Mouse (Mus musculus) kidney, adult 2 months (tissue): ENCODE measurements at regions not wholly inside any gene's neighbourhood (a gene's known extent, or its start where the extent isn't known, plus 50 kb on each side); places are given as distances from the start of the nearest gene placed in this dataset.

Experiments
- DNase-seq: peaks from one replicate; pipeline ENCODE4 v3.0.0; 2021
- H3K27ac ChIP-seq: fragments of 200-500 bp; 2 replicates; pipeline ENCODE4 v1.5.1; 2012; ENCODE audit warnings: low read depth, low read length, control low read depth, inconsistent platforms; ENCODE audit not compliant: insufficient read depth
- H3K27me3 ChIP-seq: fragments of 200-500 bp; replicated peaks from 2 replicates; pipeline ENCODE4 v1.6.1; 2012; ENCODE audit warnings: mild to moderate bottlenecking, moderate library complexity, low read length, inconsistent platforms; ENCODE audit not compliant: control insufficient read depth, insufficient read depth
- H3K36me3 ChIP-seq: fragments of 200-500 bp; 2 replicates; pipeline ENCODE4 v1.6.1; 2012; ENCODE audit warnings: mild to moderate bottlenecking, moderate library complexity, low read length, inconsistent platforms; ENCODE audit not compliant: control insufficient read depth, insufficient read depth
- H3K4me1 ChIP-seq: fragments of 200-500 bp; 2 replicates; pipeline ENCODE4 v1.6.1; 2011; ENCODE audit warnings: low read length; ENCODE audit not compliant: control insufficient read depth, insufficient read depth
- H3K4me3 ChIP-seq: fragments of 200-500 bp; 2 replicates; pipeline ENCODE4 v1.5.1; 2011; ENCODE audit warnings: mild to moderate bottlenecking, low read depth, low read length, control low read depth; ENCODE audit not compliant: insufficient read depth
- CTCF ChIP-seq: fragments of 200-500 bp; conservative IDR thresholded peaks from 2 replicates; pipeline ENCODE4 v1.5.1; 2011; ENCODE audit warnings: low read depth, mild to moderate bottlenecking, control low read depth, low read length, moderate library complexity, mixed read lengths; ENCODE audit not compliant: insufficient read depth, insufficient read length
- POLR2A ChIP-seq: fragments of 200-500 bp; IDR thresholded peaks from one replicate; pipeline ENCODE4 v1.6.1; 2011; ENCODE audit warnings: low read depth, low read length, control low read depth
- WGBS: fragments of 180-500 bp; shearing (Covaris S2); methylation state at CpG from one replicate; pipeline ENCODE4 v1.1.7; 2018; 5-methylcytosine and 5-hydroxymethylcytosine counted together

DNA sequence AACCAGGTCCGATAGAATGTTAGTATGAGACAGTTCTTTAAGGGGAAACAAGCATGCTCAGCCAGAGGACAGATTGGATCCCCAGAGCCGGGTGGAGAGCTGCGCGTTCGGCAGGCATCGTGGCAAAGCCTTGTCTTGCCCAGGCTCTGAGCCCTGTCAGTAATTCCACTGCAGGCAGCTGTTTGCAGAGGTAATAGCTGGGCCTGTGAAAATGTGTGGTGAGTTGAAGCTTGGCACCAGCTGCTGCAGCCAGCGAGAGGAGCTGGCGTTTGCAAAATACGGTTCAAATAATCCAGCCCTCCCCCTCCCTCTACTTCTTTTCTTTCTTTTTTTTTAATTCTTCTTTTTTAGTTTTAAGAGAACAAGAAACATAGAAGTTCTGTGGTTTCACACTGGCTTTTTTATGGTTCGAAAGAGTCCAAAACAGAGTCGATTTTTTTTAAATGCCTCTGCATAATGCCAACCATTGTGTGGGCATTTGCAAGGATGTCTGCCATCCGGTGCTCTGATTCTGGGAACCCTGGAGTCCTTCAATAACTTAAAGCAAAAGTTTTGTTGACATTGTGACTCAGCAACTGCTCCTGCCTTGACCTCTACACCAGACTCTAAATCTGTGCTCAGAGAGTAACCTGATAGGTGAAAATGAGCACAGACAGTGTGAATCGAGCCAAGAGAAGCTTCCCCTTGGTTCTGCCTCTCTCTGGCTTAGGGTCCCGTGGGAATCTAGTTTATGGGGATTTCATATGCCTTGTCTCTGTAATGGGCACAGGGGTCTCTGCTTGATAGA is 190.7 kb downstream of the Bcl11b start:
- Histone ChIP-seq H3K36me3 (no peaks in the 10 kb centered on the region), H3K27me3 (no peaks in the 10 kb centered on the region), H3K4me3 (no peak overlapping the region), H3K27ac (no peak overlapping the region), H3K4me1 (no peaks in the 10 kb centered on the region)
- 53% methylated on average over 14 of the region's 14 CpGs for WGBS
- TF ChIP-seq CTCF (no peak), POLR2A (no peak)
- DNase-seq: no peak

DNA sequence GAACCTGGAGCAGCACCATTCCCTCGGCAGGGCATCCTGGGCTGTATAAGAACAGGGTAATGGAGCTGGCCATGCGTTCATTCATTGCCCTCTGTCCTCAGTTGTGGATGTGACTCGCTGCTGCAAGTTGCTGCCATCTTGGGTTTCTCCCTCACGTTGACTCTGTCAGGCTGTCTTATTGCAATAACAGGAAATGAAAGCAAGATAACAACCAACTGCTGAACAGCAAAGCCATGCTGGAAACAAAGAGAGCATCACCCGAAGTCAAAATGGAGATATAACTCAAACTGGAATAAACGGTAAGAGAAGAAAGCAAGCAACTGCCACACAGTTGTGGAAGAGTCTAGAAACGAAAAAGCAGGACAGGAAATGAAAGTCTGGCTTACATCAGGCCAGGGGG is 188.5 kb downstream of the Bcl11b start:
- 75% methylated on average over 7 of the region's 7 CpGs for WGBS
- TF ChIP-seq POLR2A: no peak
- TF ChIP-seq CTCF: no peak
- Histone ChIP-seq H3K4me3 (no peak overlapping the region), H3K27ac (no peak overlapping the region), H3K36me3 (no peaks in the 10 kb centered on the region), H3K4me1 (no peaks in the 10 kb centered on the region), H3K27me3 (no peaks in the 10 kb centered on the region)
- DNase-seq: no peak

DNA sequence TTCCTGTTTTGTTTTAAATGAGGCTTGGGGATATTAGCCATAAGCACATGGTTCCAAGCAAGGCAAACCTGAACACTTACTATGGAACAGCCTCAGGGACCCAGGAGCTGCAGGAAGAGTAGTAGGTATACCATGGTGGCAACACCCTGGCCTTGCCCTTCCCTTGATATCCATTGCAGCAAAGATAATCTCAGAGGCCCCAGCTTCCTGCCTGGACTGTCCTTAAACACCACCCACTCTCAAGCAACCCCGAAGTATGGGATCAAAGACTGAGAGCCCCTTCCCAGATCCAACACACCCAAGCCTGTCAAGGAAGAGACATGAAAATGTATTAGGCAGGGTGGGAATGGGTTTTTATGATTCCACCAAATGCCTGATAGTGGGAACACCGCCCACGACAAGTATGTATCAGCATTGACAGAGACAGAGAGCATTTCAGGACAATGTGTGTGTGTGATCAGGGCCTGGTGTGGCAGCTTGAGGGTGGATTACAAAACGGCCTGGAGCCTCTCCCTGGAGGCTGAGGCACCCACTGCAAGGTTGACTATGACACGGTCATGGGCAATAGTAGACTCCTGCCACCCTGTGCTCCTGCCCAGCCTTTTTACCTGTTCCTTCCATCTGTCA is 179.5 kb downstream of the Bcl11b start:
- DNase-seq: no peak
- WGBS: 83% methylated on average over 5 of the region's 5 CpGs
- Histone ChIP-seq H3K27me3 (no peaks in the 10 kb centered on the region), H3K4me3 (no peak overlapping the region), H3K4me1 (no peaks in the 10 kb centered on the region), H3K27ac (no peak overlapping the region), H3K36me3 (no peaks in the 10 kb centered on the region)
- TF ChIP-seq POLR2A (no peak), CTCF (no peak)

DNA sequence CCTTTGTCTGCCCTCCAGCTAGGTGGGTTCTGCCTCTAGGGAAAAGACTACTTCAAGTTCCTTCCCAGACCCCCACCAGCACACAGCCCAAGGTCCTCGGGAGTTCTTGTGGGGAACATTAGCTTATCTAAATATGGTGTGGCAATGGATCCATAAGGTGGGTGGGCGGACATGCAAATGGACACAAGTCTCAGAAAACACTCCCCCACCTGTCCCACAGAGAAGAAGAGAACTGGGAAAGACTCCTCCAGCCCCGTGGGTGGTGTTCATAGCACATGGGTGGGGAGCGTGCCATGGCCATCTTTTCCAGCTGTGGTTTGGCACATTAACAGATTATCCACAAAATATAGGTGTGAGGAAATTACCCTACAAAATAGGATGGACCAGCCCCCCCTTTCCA is 177.5 kb downstream of the Bcl11b start:
- no peaks in the 10 kb centered on the region for H3K4me1 ChIP-seq
- no peaks in the 10 kb centered on the region for H3K36me3 ChIP-seq
- H3K27me3 ChIP-seq: no peaks in the 10 kb centered on the region
- 78% methylated on average over 4 of the region's 4 CpGs for WGBS
- H3K27ac ChIP-seq: no peak overlapping the region
- DNase-seq: no peak
- no peak for TF ChIP-seq POLR2A
- TF ChIP-seq CTCF: no peak
- no peak overlapping the region for H3K4me3 ChIP-seq

DNA sequence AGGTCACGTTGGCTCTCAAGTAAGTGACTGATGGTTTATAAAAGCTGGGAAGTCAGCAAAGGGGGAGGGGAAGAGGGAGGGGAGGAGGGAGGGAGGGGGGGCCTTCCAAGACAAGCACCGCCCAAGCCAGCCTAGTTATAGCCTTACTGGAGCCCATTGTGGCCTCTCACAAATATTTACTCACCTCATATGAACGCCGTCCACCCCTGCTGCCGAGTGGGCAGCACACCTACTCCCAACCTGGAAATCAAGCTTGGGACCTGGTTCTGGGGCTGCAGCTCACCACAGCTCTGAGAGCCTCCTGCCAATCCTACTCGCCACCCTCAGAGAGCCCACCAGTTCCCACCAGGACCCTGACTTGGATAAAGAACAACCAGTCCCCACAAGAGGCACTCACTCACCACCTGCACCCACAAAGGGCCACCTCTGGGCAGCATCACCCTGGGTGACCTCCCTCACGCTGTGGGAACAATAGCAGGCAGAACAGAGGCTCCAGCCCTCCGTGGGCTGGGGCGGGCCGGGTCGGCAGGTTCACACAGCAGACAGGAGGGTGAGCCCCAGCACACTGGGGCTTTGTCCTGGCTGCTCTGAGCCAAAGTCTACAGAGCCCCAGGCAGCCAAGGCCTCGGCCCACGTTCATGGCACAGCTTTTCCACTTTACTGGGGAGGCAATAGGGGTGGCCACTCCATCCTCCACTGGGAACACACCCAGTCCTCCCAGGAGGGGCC is 171.8 kb downstream of the Bcl11b start:
- WGBS: 54% methylated on average over 13 of the region's 13 CpGs
- Histone ChIP-seq H3K4me3 (no peak overlapping the region), H3K27ac (no peak overlapping the region), H3K27me3 (no peaks in the 10 kb centered on the region), H3K36me3 (no peaks in the 10 kb centered on the region), H3K4me1 (no peaks in the 10 kb centered on the region)
- no peak for DNase-seq
- no peak for TF ChIP-seq CTCF

DNA sequence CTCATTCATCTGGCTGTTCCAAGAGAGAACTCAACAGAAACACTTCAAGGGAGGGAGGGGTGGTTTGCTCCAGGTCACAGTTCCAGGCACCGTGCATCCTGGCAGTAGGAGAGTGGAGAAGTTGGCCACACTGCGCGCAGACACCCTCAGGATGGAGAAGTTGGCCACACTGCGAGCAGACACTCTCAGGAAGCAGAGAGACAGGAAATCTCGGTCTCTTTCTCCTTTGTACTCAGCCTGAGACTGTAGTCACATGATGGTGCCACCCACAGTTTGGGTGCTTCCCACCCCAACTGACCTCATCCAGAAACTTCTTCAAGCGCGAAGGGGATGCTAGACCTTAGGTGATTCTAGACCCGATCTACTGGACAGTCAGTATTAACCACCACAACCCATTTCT is 170.4 kb downstream of the Bcl11b start:
- H3K4me1 ChIP-seq: no peaks in the 10 kb centered on the region
- no peaks in the 10 kb centered on the region for H3K36me3 ChIP-seq
- TF ChIP-seq CTCF (no peak), POLR2A (no peak)
- no peak for DNase-seq
- 93% methylated on average over 8 of the region's 8 CpGs for WGBS
- no peak overlapping the region for H3K27ac ChIP-seq
- H3K4me3 ChIP-seq: no peak overlapping the region
- no peaks in the 10 kb centered on the region for H3K27me3 ChIP-seq

DNA sequence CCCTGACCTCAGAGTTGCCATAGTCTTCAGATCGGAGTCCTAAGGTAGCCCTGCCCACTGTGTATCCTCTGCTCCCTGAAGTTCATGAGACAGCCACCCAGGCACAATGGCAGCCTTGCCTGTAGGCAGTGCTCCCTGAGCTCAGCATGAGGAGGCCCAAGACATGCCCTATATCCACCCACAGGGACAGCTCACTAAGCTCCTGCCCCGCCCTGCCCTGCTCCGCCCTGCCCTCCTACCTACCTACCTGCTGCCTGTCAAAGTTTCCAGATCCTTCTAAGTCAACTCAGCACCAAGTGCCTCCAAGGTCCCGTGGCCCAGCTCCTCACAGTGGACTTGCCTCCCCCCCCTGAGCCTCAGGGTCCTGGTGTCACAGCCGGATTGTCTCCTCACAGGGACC is 168.9 kb downstream of the Bcl11b start:
- TF ChIP-seq POLR2A: no peak
- TF ChIP-seq CTCF: no peak
- Histone ChIP-seq H3K27me3 (no peaks in the 10 kb centered on the region), H3K4me3 (no peak overlapping the region), H3K4me1 (no peaks in the 10 kb centered on the region), H3K27ac (no peak overlapping the region), H3K36me3 (no peaks in the 10 kb centered on the region)
- DNase-seq: no peak
- 84% methylated on average over 5 of the region's 5 CpGs for WGBS
